16 mouse cellular contexts compared by ENCODE assay signal in the genomic region with DNA sequence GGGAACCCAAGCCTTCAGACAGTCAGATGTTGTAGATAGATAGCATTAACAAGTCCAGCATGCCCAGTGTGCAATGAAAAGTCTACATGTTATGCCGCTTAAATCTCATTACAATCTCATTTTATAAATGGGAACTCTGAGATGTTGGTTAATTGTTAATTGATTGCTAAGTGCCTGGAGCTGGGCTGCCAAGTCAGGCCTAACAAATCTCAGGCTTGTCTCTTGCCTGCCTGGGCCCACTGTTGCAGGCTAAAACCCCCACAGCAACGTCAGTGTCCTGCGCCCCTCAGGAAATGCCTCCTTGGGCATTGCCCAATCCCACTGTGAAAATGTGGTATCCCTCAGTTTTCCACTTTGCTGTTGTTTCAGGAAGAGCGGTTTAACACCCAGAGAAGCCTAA.
"Had no signal": no experiment of that assay in that cellular context is flagged by ENCODE, and none has a peak within 500 bp of the region (broad histone marks: within the 10 kb centered on the region; RNA-seq: fewer than 3 reads in every experiment).

No protein-coding gene starts in this region.

- ATAC-seq: intestine, postnatal 0 days; lung, postnatal 0 days had no signal

- H3K27ac ChIP-seq: layer of hippocampus, adult 2 months; left cerebral cortex, adult 2 months; limb, embryonic 10.5 days; liver, embryonic 15.5 days; midbrain, embryonic 10.5 days; neural tube, embryonic 15.5 days had no signal

- H3K4me3 ChIP-seq: layer of hippocampus, adult 2 months; left cerebral cortex, adult 2 months; limb, embryonic 10.5 days; liver, embryonic 15.5 days; midbrain, embryonic 10.5 days; myocyte; neural tube, embryonic 15.5 days had no signal

- H3K9me3 ChIP-seq: limb, embryonic 10.5 days; liver, embryonic 15.5 days; midbrain, embryonic 10.5 days; neural tube, embryonic 15.5 days had no signal

- H3K4me2 ChIP-seq: liver, embryonic 11.5 days; liver, embryonic 15.5 days; neural tube, embryonic 15.5 days had no signal

- H3K4me1 ChIP-seq: limb, embryonic 10.5 days had no signal

- DNase-seq: lung, adult 2 months; lung, postnatal 36 days; midbrain, embryonic 14.5 days; right cerebral cortex, adult 18-20 months; right cerebral cortex, postnatal 25 days; thymus, postnatal 14 days had no signal

- H3K36me3 ChIP-seq: limb, embryonic 10.5 days; liver, embryonic 15.5 days; midbrain, embryonic 10.5 days; neural tube, embryonic 15.5 days had no signal

- H3K27me3 ChIP-seq: liver, embryonic 15.5 days; neural tube, embryonic 15.5 days had no signal

- H3K9ac ChIP-seq: liver, embryonic 15.5 days; neural tube, embryonic 15.5 days had no signal
